Mouse (Mus musculus): ENCODE results near the gene Calm4. TPM values are rescaled to one million over a fixed set of nuclear protein-coding genes. Genes with fewer than 3 reads are reported as not detected.
"Not testable (repeated sequence)": the region's sequence is repeated elsewhere in the genome, so short reads cannot be mapped to it uniquely, and the experiment has no call there.

Gene Calm4
- polyA plus RNA-seq, 1 experiment = not detected

- not testable (repeated sequence) for DNase-seq (ENCODE audit: low read depth, low spot score)
- 78% methylated on average over 3 of the region's 3 CpGs for WGBS
Observed at GRCm38 (mm10) chr13:3853648-3854333, 16.2 kb downstream of the Calm4 start, which contains the start of gene Calm5. Gene Calm5 (plus strand): TSS chr13:3854173.

GRCm38 (mm10) chr13:3854856-3855255 lies 17.3 kb downstream of the Calm4 start:
- no peak for DNase-seq (ENCODE audit: low read depth, low spot score)
- WGBS = 75% methylated on average over 2 of the region's 2 CpGs

- 94% methylated on average over 1 of the region's 1 CpGs for WGBS
- no peak for DNase-seq (ENCODE audit: low read depth, low spot score)
Observed at GRCm38 (mm10) chr13:3856252-3856651, 18.7 kb downstream of the Calm4 start.

- no peak for DNase-seq (ENCODE audit: low read depth, low spot score)
- 89% methylated on average over 8 of the region's 8 CpGs for WGBS
Observed at GRCm38 (mm10) chr13:3861251-3861650, 23.7 kb downstream of the Calm4 start.

- WGBS = 36% methylated on average over 3 of the region's 3 CpGs
- no peak for DNase-seq (ENCODE audit: low read depth, low spot score)
Observed at GRCm38 (mm10) chr13:3862325-3862724, 24.8 kb downstream of the Calm4 start.

GRCm38 (mm10) chr13:3862922-3863580 lies 25.5 kb downstream of the Calm4 start:
- 89% methylated on average over 10 of the region's 10 CpGs for WGBS
- no peak for DNase-seq (ENCODE audit: low read depth, low spot score)

GRCm38 (mm10) chr13:3865648-3866354 lies 28.2 kb downstream of the Calm4 start:
- 43% methylated on average over 14 of the region's 14 CpGs for WGBS
- no peak for DNase-seq (ENCODE audit: low read depth, low spot score)

- WGBS = 82% methylated on average over 8 of the region's 8 CpGs
- no peak for DNase-seq (ENCODE audit: low read depth, low spot score)
Observed at GRCm38 (mm10) chr13:3866355-3867052, 28.9 kb downstream of the Calm4 start.

GRCm38 (mm10) chr13:3867158-3867557 lies 29.6 kb downstream of the Calm4 start:
- DNase-seq (ENCODE audit: low read depth, low spot score) = no peak
- 46% methylated on average over 6 of the region's 6 CpGs for WGBS

GRCm38 (mm10) chr13:3869901-3870300 lies 32.3 kb downstream of the Calm4 start:
- no peak for DNase-seq (ENCODE audit: low read depth, low spot score)

- 88% methylated on average over 4 of the region's 4 CpGs for WGBS
- no peak for DNase-seq (ENCODE audit: low read depth, low spot score)
Observed at GRCm38 (mm10) chr13:3872832-3873231, 35.3 kb downstream of the Calm4 start.

GRCm38 (mm10) chr13:3876448-3876847 lies 38.9 kb downstream of the Calm4 start:
- whole genome bisulfite sequencing = 67% methylated on average over 6 of the region's 6 CpGs
- DNase-seq (ENCODE audit: low read depth, low spot score) = no peak

GRCm38 (mm10) chr13:3877185-3877584 lies 39.6 kb downstream of the Calm4 start:
- no peak for DNase-seq (ENCODE audit: low read depth, low spot score)
- WGBS = 80% methylated on average over 6 of the region's 6 CpGs

GRCm38 (mm10) chr13:3877679-3878220 lies 40.2 kb downstream of the Calm4 start:
- 75% methylated on average over 4 of the region's 4 CpGs for WGBS
- no peak for DNase-seq (ENCODE audit: low read depth, low spot score)

GRCm38 (mm10) chr13:3886663-3887062 lies 49.1 kb downstream of the Calm4 start:
- 84% methylated on average over 7 of the region's 7 CpGs for WGBS
- no peak for DNase-seq (ENCODE audit: low read depth, low spot score)

Other genes starting within 250 kb of the Calm4 start
- gene Fam208b, start 226.6 kb upstream of the Calm4 start, polyA plus RNA-seq (2012; rRNA removed) = 1.4 and 3.2 TPM in 2 replicates
- 7.8 and 15.2 TPM in 2 replicates for gene Asb13, start 203.7 kb upstream of the Calm4 start, polyA plus RNA-seq (2012; rRNA removed)
- gene Calml3, start 33.4 kb upstream of the Calm4 start, polyA plus RNA-seq (2012; rRNA removed) = not detected in 2 replicates
- not detected in 2 replicates for gene Calm5, start 16.4 kb downstream of the Calm4 start, polyA plus RNA-seq (2012; rRNA removed)
- 63.8 and 88.6 TPM in 2 replicates for gene Net1, start 80.5 kb downstream of the Calm4 start, polyA plus RNA-seq (2012; rRNA removed)
- gene Tubal3, start 80.5 kb downstream of the Calm4 start, polyA plus RNA-seq (2012; rRNA removed) = 60.8 and 84.5 TPM in 2 replicates
- 0.55 and 0.71 TPM in 2 replicates for gene Ucn3, start 107.6 kb downstream of the Calm4 start, polyA plus RNA-seq (2012; rRNA removed)
- gene Akr1c14, start 211.3 kb downstream of the Calm4 start, polyA plus RNA-seq (2012; rRNA removed) = 5.1 and 6.4 TPM in 2 replicates